Mouse (Mus musculus) stomach, embryonic 14.5 days (tissue): ENCODE data around the gene Gps2. TPM values are rescaled to one million over a fixed set of nuclear protein-coding genes. Genes with fewer than 3 reads are reported as not detected.
"Not testable (repeated sequence)": the region's sequence is repeated elsewhere in the genome, so short reads cannot be mapped to it uniquely, and the experiment has no call there.

Experiments
- ATAC-seq: fragments of 200-750 bp; cut with Nextera tagmentation; 2 replicates; pipeline ENCODE4 v1.8.0; 2017; ENCODE audit warnings: low read depth, moderate TSS enrichment; ENCODE audit not compliant: insufficient number of reproducible peaks, insufficient read depth, low FRiP score
- H3K27ac ChIP-seq: fragments of 300-500 bp; sonication (generic); 2 replicates; pipeline ENCODE4 v1.5.1; 2014; ENCODE audit warnings: mild to moderate bottlenecking, low read length, moderate library complexity, mixed read lengths
- H3K27me3 ChIP-seq: fragments of 300-500 bp; sonication (generic); 2 replicates; pipeline ENCODE4 v1.6.1; 2014; ENCODE audit warnings: low read length, control low read depth, mixed read lengths; ENCODE audit not compliant: control insufficient read depth, insufficient read depth
- H3K36me3 ChIP-seq: fragments of 300-500 bp; sonication (generic); 2 replicates; pipeline ENCODE4 v1.6.1; 2014; ENCODE audit warnings: mild to moderate bottlenecking, control low read depth, low read length, moderate library complexity, mixed read lengths; ENCODE audit not compliant: control insufficient read depth, insufficient read depth
- H3K4me1 ChIP-seq: fragments of 300-500 bp; sonication (generic); 2 replicates; pipeline ENCODE4 v1.6.1; 2014; ENCODE audit warnings: low read length, control low read depth, mixed read lengths; ENCODE audit not compliant: control insufficient read depth, insufficient read depth
- H3K4me2 ChIP-seq: fragments of 300-500 bp; sonication (generic); replicated peaks from 2 replicates; pipeline ENCODE4 v1.6.1; 2014; ENCODE audit warnings: low read depth, low read length, control low read depth
- H3K4me3 ChIP-seq: fragments of 300-500 bp; sonication (generic); 2 replicates; pipeline ENCODE4 v1.5.1; 2014; ENCODE audit warnings: low read depth, low read length, control low read depth
- H3K9ac ChIP-seq: fragments of 300-500 bp; sonication (generic); replicated peaks from 2 replicates; pipeline ENCODE4 v1.6.1; 2014; ENCODE audit warnings: low read depth, mild to moderate bottlenecking, control low read depth, low read length, moderate library complexity, mixed read lengths
- H3K9me3 ChIP-seq: fragments of 300-500 bp; sonication (generic); 2 replicates; pipeline ENCODE4 v1.6.1; 2016; ENCODE audit warnings: low read depth, low read length, control low read depth; ENCODE audit not compliant: control insufficient read depth
- WGBS: fragments of 180-500 bp; shearing (Covaris S2); extraction: QIAGEN DNeasy Blood & Tissue Kit; methylation state at CpG from one replicate; pipeline ENCODE4 v1.1.7; 2014; 5-methylcytosine and 5-hydroxymethylcytosine counted together
- polyA plus RNA-seq: library from polyadenylated mRNA; unstranded; fragments of >200 nt; fragmentation: Nextera tagmentation; extraction: Ambion mirVana; gene quantifications from 2 replicates; pipeline ENCODE4 v1.2.1, GENCODE M21; 2014

Gene Gps2
- polyA plus RNA-seq, 1 experiment from 2014 or later: 80.0 TPM

- Histone ChIP-seq H3K4me1 (peaks cover 16% of the 10 kb centered on the region), H3K4me2 (peak overlapping the region; percentile 50), H3K27ac (peak overlapping the region; percentile 99), H3K36me3 (peaks cover 20% of the 10 kb centered on the region), H3K9ac (peak overlapping the region; percentile 60), H3K4me3 (peak overlapping the region; percentile 98), H3K9me3 (no peaks in the 10 kb centered on the region), H3K27me3 (no peaks in the 10 kb centered on the region)
- no peak for ATAC-seq
- 3% methylated on average over 12 of the region's 12 CpGs for WGBS
Measured at GRCm38 (mm10) chr11:69922012-69922756, 8.5 kb downstream of the Gps2 start.

DNA sequence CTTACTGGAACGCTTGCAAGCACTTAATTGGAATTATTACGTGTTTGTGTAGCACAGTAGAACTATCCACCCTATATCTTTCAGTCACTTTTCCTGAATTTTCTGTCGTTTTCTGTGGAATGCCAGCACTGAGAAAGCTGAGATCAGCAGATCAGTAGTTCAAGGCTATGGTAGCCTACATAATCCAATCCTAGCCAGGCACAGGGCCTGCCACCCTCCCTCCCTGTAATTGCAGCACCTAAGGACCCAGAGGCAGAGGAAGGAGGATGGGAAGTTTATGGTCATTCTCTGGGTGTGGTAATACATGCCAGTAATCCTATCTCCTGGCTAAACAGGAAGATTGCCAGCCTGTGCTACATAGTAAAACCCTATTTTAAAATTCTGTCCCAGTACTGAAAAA, 9.1 kb downstream of the Gps2 start:
- WGBS: 63% methylated on average over 3 of the region's 3 CpGs
- ATAC-seq: no peak
- Histone ChIP-seq H3K36me3 (peaks cover 14% of the 10 kb centered on the region), H3K4me1 (peaks cover 16% of the 10 kb centered on the region), H3K27me3 (no peaks in the 10 kb centered on the region), H3K9ac (no peak overlapping the region; the same call in 1 of the 2 replicates), H3K27ac (peak overlapping the region; percentile 99; the same call in 1 of the 2 replicates), H3K9me3 (no peaks in the 10 kb centered on the region), H3K4me3 (no peak overlapping the region), H3K4me2 (peak overlapping the region; percentile 50; the same call in 1 of the 2 replicates)

- Histone ChIP-seq H3K9me3 (no peaks in the 10 kb centered on the region), H3K4me3 (no peak overlapping the region), H3K9ac (no peak overlapping the region), H3K27ac (no peak overlapping the region), H3K27me3 (no peaks in the 10 kb centered on the region), H3K4me2 (no peak overlapping the region), H3K4me1 (peaks cover 4% of the 10 kb centered on the region), H3K36me3 (no peaks in the 10 kb centered on the region)
- WGBS: 97% methylated on average over 2 of the region's 2 CpGs
- 0 out of 2 replicates have a peak, but pooled peaks have one; percentile 28 for ATAC-seq
Measured at GRCm38 (mm10) chr11:69927501-69927900, 13.8 kb downstream of the Gps2 start.

DNA sequence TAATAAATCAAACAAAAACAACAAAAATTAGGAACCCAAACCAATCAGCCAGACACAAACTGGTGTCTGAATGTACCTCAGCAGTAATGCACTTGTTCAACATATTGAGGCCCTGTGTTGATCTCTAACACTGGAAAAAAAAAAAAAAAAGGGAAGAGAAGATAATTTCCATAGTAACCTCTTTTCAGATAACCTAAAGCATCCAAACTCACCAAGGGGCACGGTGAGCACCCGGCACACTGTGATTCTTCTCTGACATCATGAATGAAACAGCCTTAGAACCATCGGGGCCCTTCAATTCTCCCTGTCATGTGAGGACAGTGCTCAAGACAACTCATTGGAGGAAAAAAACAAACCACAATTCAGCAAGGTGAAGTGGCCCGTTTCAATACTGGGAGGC, 16.0 kb downstream of the Gps2 start:
- ATAC-seq: no peak
- Histone ChIP-seq H3K27me3 (no peaks in the 10 kb centered on the region), H3K27ac (no peak overlapping the region), H3K4me1 (0 out of 2 replicates have a peak, but pooled peaks cover 4% of the 10 kb centered on the region), H3K4me2 (no peak overlapping the region), H3K9ac (no peak overlapping the region), H3K4me3 (no peak overlapping the region), H3K36me3 (no peaks in the 10 kb centered on the region), H3K9me3 (no peaks in the 10 kb centered on the region)
- 39% methylated on average over 4 of the region's 4 CpGs for WGBS

DNA sequence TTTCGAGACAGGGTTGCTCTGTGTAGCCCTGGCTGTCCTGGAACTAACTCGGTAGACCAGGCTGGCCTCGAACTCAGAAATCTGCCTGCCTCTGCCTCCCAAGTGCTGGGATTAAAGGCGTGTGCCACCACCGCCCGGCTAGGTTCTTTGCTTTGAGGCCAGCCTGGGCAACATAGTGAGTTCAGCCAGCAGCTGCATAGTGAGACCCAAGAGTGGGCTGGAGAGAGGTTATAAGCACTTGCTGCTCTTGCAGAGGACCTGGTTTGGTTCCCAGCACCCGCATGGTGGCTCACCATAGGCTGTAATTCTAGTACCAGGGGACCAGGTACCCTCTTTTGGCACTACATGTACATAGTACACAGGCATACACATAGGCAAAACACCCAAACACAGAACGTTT, 16.5 kb downstream of the Gps2 start:
- H3K9ac ChIP-seq, H3K27ac ChIP-seq, H3K36me3 ChIP-seq, ATAC-seq, H3K27me3 ChIP-seq, H3K4me1 ChIP-seq, H3K4me2 ChIP-seq, H3K4me3 ChIP-seq, H3K9me3 ChIP-seq: not testable (repeated sequence)
- WGBS: 87% methylated on average over 8 of the region's 8 CpGs

DNA sequence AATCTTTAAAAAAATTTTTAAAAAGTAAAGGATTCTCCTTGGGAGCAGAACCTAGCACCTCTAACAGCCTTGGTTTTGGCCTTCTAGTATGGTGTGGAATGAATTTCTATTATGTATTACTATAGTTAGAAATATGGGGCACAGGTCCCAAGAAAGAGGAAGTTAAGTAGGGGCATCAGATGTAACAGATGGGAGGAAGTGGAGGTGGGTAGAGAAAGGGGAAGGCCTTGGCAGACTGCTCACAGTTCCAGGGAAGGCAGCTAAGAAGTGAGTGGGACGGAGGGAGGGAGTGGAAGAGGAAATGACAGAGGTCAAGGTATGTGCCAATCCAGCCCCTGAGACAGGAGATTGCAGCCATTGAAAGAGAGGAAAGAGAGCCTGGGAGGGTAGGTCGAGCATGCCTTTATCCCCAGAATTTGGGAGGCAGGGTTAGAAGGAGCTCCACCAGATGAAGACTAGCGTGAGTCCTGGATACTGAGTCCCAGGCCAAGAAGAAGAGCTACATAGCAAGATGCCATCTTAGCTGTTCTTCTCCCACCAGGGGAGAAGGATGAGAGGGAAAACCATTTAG, 17.4 kb downstream of the Gps2 start:
- Histone ChIP-seq H3K4me2 (no peak overlapping the region), H3K4me1 (0 out of 2 replicates have a peak, but pooled peaks cover 5% of the 10 kb centered on the region), H3K4me3 (no peak overlapping the region), H3K9me3 (no peaks in the 10 kb centered on the region), H3K36me3 (no peaks in the 10 kb centered on the region), H3K27ac (no peak overlapping the region), H3K27me3 (no peaks in the 10 kb centered on the region), H3K9ac (no peak overlapping the region)
- WGBS: 73% methylated on average over 3 of the region's 3 CpGs
- ATAC-seq: no peak

DNA sequence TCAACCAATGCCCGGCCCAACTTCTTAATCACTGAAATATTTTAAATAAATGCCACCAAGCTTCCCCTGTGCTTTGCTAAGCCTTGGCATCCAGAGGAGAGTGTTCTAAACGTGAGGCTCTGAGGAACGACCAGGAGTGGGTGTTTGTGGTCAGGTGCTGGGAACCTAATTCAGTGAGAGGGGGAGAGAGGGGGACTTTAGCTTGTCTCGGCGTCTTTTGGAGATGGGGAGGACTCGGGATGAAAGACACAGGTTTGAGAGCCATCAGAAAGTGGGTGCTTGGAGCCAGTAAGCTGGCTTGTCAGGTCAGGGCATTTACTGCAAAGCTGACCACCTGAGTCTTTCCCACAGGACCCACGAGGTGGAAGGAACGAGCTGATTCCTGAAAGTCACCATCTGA, 18.1 kb downstream of the Gps2 start:
- H3K9ac ChIP-seq: no peak overlapping the region
- 69% methylated on average over 8 of the region's 8 CpGs for WGBS
- no peaks in the 10 kb centered on the region for H3K36me3 ChIP-seq
- H3K4me3 ChIP-seq: no peak overlapping the region
- H3K4me2 ChIP-seq: no peak overlapping the region
- H3K27ac ChIP-seq: no peak overlapping the region
- H3K9me3 ChIP-seq: no peaks in the 10 kb centered on the region
- ATAC-seq: no peak
- H3K4me1 ChIP-seq: peaks cover 11% of the 10 kb centered on the region; the same call in 1 of the 2 replicates
- H3K27me3 ChIP-seq: no peaks in the 10 kb centered on the region

DNA sequence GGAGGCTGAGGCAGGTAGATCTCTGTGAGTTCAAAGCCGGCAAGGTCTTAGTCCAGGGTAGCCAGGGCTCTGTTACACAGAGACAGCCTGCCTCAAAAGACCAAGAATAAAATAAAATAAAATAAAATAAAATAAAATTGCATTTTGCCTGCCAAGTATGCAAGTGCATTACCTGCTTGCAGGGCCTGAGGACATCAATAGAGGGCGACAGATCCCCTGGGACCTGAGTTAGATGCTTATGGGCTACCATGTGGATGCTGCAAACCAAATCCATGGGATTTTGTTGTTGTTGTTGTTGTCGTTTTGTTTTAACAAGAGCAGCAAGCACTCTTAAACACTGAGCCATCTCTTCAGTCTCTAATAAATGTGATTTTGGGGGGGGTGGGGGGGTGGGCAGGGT, 18.6 kb downstream of the Gps2 start:
- Histone ChIP-seq H3K9ac (no peak overlapping the region), H3K4me2 (no peak overlapping the region), H3K36me3 (no peaks in the 10 kb centered on the region), H3K4me1 (peaks cover 16% of the 10 kb centered on the region; the same call in 1 of the 2 replicates), H3K4me3 (no peak overlapping the region), H3K9me3 (no peaks in the 10 kb centered on the region), H3K27me3 (no peaks in the 10 kb centered on the region), H3K27ac (no peak overlapping the region)
- no peak for ATAC-seq
- 34% methylated on average over 3 of the region's 3 CpGs for WGBS
